Mouse (Mus musculus) urinary bladder, postnatal 36 days (tissue): Measurements from ENCODE around the gene D7Ertd443e.

Experiments used
- DNase-seq, 2 experiments: peaks; one replicate each; pipeline ENCODE4 v3.0.0; 2022; ENCODE audit warnings: low spot score in 2 of 2, mixed read lengths in 1 of 2

The D7Ertd443e gene

DNA sequence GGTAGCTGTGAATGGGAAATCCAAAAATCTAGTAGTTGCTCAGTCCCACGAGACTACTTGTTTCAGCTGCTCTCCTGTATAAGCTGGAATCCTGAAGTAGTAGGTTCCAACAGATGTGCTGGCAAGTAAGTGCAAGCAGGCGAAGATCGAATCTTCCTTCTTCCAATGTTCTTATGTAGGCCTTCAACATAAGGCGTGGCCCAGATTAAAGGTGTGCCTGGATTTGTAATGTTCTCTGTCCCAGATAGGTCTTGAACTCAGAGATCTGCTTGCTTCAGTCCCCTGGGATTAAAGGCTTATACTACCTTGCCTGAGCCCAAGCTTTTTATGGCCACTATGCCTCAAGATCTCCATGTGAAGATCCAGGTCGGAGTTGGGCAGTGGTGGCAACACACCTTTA is at the start of gene D7Ertd443e:
Gene D7Ertd443e (minus strand): TSS at position 101 of the 400 bp plus-strand sequence.
- no peak for DNase-seq

DNA sequence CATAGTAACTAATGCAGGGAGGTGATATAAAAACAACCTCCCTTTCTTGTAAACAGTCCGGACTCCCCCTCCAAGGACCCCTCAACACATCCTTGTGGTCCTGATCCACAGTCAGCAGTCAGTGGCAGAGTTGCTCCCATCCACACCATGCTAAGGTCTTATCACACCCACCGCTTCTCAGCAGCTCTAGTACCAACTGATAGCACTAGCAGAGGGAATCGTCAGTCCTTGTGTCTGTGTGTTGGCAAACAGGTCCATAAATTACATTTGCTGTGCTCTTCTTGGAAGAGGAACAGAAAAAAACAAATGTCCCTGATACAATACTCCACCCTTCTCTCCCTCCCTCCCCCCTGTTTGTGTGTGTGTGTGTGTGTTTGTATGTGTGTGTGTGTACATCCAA is 46.2 kb upstream of the D7Ertd443e start:
- no peak for DNase-seq

DNA sequence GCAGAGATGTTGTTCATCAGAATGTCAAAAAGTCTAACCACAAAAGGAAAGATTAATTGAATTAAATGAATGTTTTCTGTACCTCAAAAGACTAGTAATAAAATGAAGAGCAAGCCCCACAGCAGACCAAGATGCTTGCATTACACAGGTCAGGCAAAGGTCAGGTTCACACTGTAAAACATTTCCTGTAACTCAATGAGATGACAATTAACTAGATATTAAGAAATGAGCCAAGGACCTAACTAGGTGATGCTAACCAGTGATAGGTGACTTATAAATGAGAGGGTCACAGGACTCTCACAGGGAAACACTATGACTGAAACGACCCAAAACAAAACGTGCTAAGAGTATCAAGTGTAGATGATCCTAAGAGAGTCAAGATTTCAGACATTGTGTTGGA is 43.2 kb upstream of the D7Ertd443e start:
- no peak for DNase-seq

DNA sequence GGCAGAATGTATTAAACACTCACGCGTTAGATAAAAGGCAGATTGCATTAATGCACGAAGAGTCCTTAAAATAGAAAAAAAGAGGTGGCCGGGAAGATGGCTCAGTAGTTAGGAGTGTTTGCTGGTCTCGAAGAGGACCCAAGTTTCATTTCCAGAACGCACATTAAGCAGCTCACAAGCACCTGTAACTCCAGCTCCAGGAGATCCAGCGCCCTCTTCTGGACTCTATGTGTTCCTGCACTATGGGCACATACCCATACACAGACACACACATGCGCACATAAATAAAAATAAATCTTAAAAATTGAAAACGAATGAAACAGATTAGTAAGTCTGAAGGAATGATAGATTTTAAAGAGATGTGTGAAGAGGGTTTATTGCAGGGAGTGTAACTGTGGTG is 29.6 kb upstream of the D7Ertd443e start:
- DNase-seq = no peak

DNA sequence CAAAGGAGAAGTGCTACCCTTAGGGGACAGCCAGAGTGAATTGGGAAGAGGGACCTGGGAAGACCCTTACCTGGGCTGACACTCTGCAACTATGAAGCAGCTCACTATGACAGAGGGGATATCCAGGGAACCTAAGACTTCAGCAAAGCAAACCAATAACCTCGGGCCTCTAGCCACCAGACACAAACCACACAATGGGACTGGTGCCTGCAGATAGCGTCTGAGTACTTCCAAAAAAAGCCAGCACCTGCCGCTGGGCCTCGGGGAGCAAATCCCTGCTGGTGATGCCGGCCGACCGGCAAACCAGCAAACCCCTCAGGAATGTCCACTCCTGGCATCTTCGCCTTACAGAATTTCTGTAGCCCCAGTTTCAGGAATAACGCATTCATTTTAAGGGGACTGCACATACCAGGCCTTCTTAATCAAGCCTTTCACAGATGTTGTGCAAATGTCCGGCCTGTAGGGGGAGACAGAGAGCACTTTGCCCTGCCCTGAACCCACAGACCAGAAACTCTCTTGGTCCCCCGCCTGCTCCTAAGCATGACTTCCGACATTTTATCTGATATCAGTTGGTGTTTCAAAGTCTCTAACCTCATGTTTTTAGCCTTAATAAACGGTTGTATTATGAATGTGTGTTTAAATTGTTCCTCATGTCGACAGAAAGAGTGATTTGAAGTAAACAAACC is 28.7 kb upstream of the D7Ertd443e start:
- DNase-seq = peak in 1 of 2 experiments; percentile 6

DNA sequence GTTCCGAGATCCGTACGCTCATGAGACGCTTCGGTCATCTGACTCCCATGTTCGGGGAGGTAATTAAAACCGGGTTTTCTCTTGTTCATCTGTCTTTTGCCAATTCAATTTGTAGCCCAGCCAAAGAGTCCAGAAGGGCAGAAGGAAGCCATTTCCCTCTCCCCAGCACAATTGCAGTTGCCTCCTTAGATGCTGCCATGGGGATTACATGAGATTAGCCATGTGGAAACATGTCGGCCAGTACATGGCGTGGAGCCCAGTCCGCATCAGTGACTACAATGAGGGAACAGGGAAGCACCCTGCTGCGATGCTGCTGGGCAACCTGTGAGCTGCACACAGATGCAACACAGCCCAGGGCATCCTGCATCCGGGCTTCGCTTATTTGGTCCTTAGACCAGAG is 23.2 kb upstream of the D7Ertd443e start:
- DNase-seq = no peak

DNA sequence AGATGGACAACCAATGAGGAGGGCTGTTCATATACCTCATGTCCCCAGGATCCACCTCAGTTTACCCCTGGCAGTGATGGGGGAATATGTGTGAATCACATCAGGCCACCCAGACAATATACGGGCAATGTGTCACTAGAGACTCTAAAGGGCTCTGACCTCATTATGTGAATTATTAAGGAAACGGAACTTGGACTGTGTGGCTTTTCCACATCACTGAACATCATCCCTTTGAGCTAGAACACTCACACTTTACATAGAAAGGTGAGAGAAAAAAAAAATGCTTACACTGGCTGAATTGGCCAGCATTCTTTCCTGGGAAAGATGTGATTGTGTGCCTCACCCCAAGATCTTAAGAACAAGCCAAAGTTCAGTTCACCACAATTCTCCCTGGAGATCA is 15.3 kb upstream of the D7Ertd443e start:
- no peak for DNase-seq

DNA sequence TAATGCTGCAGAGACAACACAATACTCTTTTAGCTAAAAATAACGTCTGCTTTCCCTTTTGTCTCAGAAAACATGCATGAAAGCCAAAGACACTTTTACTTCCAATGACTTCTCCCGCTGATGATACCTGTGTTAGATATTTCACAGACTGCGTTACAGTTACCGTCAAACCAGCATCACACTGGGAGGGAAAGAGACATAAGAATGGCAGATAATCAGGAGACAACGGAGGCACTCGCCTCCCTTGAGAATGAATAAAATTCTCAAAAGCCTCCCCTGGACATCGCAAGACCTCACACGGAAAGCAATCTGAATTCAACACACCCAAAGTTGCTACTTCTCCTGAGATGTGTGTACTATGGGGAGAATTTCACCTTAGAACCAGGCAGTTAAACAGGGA is 11.3 kb upstream of the D7Ertd443e start:
- DNase-seq = no peak

DNA sequence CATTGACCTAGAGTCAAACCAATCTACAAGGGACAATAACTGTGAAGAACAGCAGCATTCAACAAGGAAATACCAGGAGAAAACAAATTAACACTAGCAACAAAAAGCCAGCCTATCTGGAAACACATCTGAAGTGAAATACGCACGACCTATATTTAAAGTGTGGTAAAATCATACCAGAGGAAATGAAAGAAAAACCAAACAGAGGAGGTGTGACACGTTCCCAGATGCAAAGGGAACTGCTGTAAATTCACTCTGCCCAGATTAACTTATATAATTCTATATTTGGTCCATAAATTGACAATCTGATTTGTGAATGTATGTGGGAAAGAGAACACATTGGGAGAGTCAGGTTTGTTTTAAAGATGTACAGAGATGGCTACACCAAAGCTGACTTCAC is 2.7 kb downstream of the D7Ertd443e start:
- no peak for DNase-seq

DNA sequence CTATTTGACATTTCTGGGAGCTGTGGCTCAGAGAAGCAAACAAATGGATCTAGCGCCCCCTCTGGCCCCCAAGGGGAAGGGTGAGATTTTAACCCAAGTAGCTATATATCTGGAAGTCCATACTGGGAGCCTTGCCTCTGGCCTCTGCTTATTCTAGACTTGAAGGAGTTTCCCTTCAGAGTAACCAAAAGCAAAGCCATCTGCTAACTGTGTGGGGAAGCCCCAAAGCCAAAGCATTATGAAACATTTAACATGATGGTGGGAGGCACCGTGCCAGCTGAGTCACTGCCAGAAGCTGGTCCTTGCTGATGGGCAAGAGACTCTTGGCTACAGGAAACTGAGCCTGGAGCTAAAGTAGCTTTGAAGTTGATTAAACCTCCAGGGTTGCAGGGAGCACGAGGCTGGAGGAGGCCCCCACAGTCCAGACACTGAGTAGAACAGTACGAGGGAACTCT is 4.0 kb downstream of the D7Ertd443e start:
- peak; percentile 5 to 75 for DNase-seq

DNA sequence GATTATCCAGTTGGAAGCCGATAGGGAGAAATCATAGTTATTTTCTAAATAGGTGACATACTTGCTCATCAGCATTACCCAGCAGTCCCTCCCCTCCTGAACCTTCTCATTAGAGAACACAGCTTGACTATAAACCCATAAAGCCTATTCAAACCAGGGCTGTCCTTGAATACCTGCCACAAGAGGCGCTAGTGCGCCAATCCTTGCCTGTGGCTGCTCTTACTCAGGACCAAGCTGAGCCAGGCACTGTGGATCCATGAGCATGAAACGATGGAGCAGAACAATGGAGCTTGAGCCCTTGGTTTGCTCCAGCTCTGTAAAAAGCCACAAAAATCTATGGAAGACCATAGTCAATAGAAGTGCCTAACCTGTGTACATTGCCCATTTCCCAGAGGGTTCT is 7.2 kb downstream of the D7Ertd443e start:
- peak in 1 of 2 experiments; percentile 15 for DNase-seq

DNA sequence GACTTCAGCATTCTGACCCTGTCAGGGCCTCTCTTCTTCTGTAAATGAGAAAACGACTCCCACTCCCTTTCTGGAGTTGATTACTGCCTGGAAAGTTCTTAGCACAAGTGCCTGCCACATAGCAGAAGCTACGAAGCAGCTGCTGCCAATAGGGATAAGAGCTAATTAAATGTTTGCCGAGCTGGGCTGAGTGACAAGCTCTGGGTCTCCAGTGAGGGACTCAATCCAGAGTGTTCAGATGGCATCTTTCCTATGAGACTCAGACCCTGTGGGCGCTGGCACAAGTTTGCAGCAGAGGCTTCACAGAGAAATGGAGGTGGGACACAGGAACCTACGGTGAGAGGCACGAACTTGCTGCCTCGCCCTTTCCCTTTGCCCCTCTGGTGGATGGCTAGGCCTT is 8.7 kb downstream of the D7Ertd443e start:
- no peak for DNase-seq

DNA sequence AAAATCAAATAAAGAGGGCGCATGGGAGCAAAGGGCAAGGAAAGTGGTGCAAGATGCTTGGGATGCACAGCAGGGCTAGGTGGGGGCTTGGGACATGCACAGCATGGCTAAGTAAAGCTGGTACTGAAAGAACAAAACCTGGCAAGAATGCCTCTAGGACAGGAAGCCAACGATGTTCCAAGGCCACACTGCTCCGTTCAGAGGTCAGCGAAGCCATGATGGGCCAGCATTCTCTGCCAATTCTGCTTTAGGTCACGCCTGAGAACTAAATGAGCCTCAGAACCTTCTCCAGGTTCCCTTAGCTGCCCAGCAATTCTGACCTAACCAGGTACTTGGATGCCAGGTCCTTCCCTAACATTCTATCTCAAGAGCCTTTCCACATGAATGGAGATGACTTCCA is 13.2 kb downstream of the D7Ertd443e start:
- DNase-seq = no peak

DNA sequence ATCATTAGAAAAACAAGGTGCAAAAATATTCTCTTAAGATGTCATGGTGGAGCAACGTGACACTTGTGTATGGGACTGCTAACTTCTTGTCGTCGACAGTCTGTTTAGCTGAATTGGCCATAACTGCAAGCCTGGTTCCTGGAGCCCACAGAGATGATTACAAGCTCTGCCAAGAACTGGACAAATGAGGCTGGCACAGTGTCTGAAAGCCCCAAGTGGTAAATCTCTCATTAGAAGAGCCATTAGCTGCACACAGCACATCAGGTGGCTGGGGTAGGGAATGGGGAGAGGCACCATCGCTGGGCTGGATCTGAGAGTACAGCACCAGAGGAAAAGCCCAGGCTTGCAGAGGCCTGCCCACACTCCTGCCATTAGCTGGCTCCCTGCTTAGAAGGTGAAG is 16.2 kb downstream of the D7Ertd443e start:
- peak in 1 of 2 experiments; percentile 4 for DNase-seq

DNA sequence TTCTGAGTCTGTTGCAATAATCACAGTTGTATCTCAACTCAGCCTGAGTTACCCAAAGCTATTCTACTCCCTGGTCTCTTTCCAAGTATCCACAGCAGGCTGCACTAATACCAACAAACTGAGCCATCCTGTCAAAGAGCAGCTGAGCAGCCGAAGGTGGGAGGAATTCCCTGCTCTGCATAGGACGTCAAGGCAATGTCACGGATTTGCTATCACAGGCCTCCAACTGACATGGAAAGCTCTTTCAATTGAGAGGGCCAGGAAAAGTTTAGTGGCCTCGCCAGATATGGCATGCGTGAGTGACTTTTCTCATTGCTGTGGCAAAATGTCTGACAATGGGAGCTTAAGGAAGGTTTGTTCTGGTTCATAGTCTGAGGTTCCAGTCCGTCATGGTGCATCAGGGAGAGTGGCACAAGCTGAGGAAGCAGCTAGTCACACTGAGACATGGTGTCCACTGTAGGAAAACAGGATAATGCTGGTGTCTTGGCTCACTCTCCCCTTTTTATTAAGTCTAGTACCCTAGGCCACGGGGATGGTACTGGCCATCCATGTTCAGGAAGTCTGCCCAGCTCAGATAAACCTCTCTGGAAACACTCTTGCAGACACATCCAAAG is 23.1 kb downstream of the D7Ertd443e start:
- no peak for DNase-seq

DNA sequence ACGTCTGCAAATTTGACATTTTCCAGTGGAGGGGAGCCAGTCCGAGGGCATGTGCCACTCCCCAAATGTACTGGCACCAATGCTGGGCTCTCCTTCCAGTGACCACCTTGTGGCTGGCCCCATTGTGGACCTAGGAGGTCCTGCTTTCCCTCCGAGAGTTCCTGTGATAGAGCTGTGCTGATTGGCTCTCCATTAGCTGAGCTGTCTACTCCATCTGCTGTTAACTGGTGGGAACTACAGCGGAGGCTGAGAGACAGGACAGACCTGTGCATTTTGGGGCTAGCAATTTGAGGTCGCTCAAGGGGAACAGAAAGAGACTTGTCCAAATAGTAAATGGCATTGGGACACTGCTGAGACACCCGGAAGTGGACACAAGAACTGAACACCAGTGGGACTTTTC is 36.6 kb downstream of the D7Ertd443e start:
- peak; percentile 33 to 49 for DNase-seq

DNA sequence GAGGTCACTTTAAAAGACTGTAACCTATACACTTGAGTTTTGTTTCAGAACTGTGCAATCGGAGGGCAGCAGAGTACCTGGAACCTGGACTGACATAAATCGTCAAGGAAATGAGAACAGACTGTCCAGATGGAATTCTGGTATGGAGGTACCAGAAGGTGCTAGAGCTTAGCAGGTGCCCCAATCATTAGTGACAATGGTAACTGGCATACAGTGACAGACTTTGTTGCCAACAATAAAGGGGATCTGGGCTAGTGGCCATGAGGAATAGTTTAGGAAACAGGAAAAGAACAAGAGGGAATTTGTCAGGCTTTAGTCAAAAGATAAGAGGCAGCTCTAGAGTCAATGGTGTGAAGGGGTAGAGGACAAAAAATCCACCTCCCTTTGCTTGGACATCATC is 43.3 kb downstream of the D7Ertd443e start:
- no peak for DNase-seq

DNA sequence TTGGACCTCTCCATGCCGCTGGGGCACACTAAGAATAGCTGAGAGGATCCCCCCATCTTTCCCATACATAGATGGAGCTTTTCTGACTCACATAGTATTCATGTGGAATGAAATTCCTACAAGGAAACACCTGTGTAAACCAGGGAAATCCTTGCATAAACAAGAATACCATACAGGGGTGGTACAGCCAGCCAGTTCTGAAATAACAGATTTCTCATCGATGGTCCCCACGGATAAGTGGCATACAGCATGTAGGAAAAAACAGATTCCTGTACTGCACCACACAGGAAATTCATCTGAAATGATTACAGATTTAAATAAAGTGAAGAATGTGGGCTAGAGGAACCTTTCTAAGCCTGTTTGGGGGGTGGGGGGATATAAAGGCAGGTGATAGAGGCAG is 49.5 kb downstream of the D7Ertd443e start:
- DNase-seq = no peak

DNA sequence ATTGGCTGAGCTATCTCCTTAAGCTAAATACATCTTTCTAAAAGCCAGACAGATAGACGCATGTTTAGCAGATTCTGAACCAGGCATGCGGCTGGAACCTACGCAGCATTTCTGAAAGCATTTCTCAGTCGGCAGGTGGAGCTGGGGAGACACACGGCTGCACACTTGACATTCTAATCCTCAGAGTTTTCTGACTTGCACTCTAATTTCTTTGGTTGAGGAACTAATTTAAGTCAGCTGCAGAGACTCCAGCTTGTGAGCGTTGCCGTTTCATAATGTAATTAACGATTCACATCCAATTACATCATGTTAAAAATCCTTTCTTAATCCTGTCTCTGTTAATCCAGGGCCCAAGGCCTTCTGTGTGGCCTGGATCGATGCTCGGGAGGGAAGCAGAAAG is 64.5 kb downstream of the D7Ertd443e start:
- no peak for DNase-seq

DNA sequence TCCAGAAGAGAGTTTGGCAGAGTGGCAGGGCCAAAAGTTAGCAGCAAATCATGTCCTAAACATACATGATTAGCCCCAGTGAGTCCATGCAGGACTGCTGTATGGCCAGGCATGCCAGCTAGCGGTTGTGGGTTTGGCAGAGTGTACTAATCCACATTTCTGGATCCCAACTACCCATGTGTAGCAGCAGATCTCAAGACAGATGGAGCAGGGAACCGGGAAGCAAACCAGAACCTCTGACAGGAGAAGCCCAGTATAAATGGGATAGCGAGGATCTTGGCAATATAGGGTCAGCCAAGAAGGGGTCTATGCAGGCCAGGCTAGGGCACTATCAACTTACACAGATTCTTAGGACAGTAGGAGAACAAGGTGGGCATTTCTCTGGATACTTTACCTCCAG is 83.4 kb downstream of the D7Ertd443e start:
- no peak for DNase-seq

DNA sequence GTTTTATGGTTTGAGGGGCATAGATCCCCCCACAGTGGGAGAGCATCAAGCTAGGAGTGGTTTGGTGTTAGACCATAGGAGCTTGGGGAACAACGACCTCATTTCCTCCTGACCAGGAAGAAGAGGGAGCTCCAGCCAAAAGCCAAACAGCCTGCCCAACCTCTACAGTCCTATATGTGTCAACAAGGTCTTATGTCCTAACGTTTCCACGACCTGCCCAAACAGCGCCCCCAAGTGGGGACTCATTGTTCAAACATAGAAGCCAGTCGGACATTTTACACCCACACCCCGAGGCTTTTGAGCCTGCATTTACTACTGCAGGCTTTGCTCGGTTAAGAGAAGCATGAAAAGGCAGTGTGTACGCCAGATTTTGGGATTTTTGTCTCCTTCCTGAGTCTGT is 84.2 kb downstream of the D7Ertd443e start:
- no peak for DNase-seq

DNA sequence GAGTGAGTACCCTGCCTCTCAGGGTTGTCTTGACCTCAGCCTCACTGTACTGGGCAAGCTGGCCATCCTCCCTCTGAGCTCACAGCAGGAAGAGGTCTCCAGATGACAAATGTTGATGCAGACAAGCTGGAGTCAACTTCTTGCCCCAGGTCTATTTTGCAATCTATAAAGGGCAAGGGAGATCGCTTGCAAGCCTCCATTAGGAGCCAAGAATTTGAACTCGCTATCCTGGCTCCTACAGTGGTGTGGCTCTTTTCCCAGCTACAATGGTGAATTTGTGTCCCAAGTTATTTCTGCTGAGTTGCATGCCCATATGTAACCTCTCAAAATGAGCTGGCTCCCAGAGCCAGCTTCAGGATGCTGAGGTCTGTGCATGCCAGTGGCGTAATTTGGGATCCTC is 92.7 kb downstream of the D7Ertd443e start:
- peak; percentile 2 to 34 for DNase-seq

DNA sequence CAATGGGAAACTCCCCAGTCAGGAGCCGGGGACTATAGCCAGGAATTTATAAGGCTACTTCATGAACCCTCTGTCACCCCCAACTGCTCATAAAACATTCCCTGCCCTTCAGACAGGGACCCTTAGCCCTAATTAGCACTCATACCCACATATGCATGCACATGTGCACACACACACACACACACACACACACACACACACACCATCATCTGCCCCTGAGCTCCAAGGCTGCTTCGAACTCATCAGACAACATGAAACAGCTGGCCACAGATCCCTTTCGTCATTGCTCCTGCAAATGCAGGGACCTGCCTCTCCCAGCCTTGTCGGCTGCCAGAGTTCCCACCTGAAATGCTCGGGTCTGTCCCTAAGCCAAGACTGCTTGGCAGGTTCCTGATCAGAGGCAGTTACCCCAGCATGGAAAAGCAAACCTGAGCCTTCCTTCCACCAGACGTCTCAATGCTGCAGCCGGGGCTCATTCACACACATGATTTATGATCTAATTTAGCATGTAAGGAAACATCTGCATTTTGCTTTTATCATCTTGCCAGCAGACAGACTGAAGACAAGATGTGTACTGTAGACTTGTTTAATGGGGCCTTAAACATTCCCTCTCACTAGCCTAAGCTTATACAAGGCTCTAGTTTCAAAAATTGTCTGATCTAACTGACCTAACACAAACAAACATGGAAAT is 95.7 kb downstream of the D7Ertd443e start:
- DNase-seq = no peak
